Mouse (Mus musculus) embryonic fibroblast, embryonic 13.5 days (primary cell): ENCODE measurements at regions not wholly inside any gene's neighbourhood (a gene's known extent, or its start where the extent isn't known, plus 50 kb on each side); places are given as distances from the start of the nearest gene placed in this dataset.

Experiments used
- CTCF ChIP-seq: IDR thresholded peaks from 2 replicates; pipeline ENCODE4 v1.5.1; 2011; ENCODE audit warnings: mild to moderate bottlenecking, control low read depth, low read length, moderate library complexity, borderline replicate concordance; ENCODE audit not compliant: insufficient read depth
- POLR2A ChIP-seq: IDR thresholded peaks from 2 replicates; pipeline ENCODE4 v1.6.1; 2011; ENCODE audit warnings: low read depth, mild to moderate bottlenecking, control low read depth, low read length, moderate library complexity

GRCm38 (mm10) chr15:60187002-60187715 is 170.7 kb upstream of the 4933412E24Rik start:
- no peak for TF ChIP-seq CTCF
- TF ChIP-seq POLR2A: no peak
